Mouse (Mus musculus) cortical plate, adult 2 months (tissue): ENCODE measurements around the gene Mmp17. TPM values are rescaled to one million over a fixed set of nuclear protein-coding genes. Genes with fewer than 3 reads are reported as not detected.
"Not testable (repeated sequence)": the region's sequence is repeated elsewhere in the genome, so short reads cannot be mapped to it uniquely, and the experiment has no call there.

ENCODE experiments used
- H3K27ac ChIP-seq: fragments of 200-500 bp; 2 replicates; pipeline ENCODE4 v1.5.1; 2012; ENCODE audit warnings: low read length, control low read depth, inconsistent platforms; ENCODE audit not compliant: insufficient read depth
- H3K4me1 ChIP-seq: fragments of 200-500 bp; 2 replicates; pipeline ENCODE4 v1.6.1; 2011; ENCODE audit warnings: low read length; ENCODE audit not compliant: control insufficient read depth, insufficient read depth
- H3K4me3 ChIP-seq: fragments of 200-500 bp; 2 replicates; pipeline ENCODE4 v1.5.1; 2011; ENCODE audit warnings: mild to moderate bottlenecking, low read length, control low read depth; ENCODE audit not compliant: insufficient read depth
- CTCF ChIP-seq: fragments of 200-500 bp; IDR thresholded peaks from 2 replicates; pipeline ENCODE4 v1.5.1; 2011; ENCODE audit warnings: mild to moderate bottlenecking, control low read depth, low read length; ENCODE audit not compliant: insufficient read depth; ENCODE audit errors: extremely low read depth
- POLR2A ChIP-seq: fragments of 200-500 bp; IDR thresholded peaks from 2 replicates; pipeline ENCODE4 v1.6.1; 2011; ENCODE audit warnings: mild to moderate bottlenecking, low read length, control low read depth; ENCODE audit not compliant: insufficient read depth; ENCODE audit errors: extremely low read depth
- polyA plus RNA-seq: library from polyadenylated mRNA; depleted of rRNA; stranded (reverse); fragments of >200 nt; gene quantifications from 2 replicates; pipeline ENCODE4 v1.2.3, GENCODE M21; 2012; rRNA removed

Mmp17 gene
- polyA plus RNA-seq, 1 experiment, result 83.9 TPM

DNA sequence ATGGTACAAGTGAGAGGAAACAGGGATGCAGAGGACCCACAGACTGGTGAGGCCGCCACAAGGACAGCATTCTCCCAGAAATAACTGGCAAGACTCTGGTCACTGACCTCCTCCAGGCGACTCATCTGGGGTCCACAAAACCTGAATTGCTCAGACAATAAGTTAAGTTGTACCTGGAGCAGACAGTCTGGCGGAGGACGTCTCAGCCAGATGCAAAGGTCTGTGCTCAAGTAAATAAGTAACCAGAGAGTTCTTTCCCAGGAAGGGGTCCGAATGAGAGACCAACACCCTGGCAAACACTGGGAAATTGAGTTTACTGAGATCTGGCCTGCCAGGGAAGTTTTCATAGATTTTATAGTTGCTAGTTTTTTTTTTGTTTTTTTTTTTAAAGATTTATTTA lies 37.4 kb downstream of the Mmp17 start:
- Histone ChIP-seq H3K4me3 (no peak overlapping the region), H3K27ac (no peak overlapping the region), H3K4me1 (no peaks in the 10 kb centered on the region)
- no peak for TF ChIP-seq CTCF
- no peak for TF ChIP-seq POLR2A

DNA sequence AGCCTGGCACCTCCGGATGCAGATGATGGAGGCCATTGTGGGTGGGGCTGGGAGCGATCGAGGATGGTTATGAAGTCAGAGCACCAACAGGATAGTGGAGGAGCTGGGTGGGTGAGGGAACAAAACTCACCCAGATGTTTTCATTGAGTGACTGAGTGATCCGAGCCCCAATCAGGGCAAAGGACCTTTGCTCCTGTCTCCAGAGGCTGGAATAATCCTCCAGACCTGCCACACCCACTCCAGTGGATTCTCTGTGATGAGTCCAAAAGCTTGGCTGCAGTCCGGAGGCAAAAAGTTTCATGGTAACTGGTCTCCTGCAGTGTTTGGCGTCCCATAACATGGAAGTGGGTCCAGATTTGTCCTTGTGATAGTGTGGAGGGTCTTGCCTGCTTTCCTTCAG lies 42.1 kb downstream of the Mmp17 start:
- no peak overlapping the region for H3K4me3 ChIP-seq
- TF ChIP-seq CTCF (no peak), POLR2A (no peak)
- no peak overlapping the region for H3K27ac ChIP-seq
- H3K4me1 ChIP-seq, result no peaks in the 10 kb centered on the region

DNA sequence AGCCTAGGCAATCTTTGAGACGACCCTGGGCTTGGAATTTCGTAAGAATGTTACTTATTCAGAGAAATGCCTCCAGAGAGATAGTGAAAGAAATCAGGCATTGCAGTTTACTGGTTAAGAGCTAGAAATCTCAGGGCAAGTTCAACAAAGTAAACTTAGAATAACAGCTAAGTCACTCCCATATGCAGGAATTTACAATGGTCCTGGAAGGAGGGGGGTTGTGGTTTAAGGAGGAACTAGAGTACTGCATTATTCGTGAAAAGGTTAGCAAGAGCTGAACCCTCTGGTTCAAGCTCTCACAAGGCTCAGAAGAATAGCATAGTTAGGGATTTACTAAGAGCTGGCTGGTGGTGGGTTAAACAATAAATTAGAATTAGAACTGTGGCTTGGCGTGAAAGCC lies 42.6 kb downstream of the Mmp17 start:
- not testable (repeated sequence) for H3K4me3 ChIP-seq, H3K27ac ChIP-seq, H3K4me1 ChIP-seq

DNA sequence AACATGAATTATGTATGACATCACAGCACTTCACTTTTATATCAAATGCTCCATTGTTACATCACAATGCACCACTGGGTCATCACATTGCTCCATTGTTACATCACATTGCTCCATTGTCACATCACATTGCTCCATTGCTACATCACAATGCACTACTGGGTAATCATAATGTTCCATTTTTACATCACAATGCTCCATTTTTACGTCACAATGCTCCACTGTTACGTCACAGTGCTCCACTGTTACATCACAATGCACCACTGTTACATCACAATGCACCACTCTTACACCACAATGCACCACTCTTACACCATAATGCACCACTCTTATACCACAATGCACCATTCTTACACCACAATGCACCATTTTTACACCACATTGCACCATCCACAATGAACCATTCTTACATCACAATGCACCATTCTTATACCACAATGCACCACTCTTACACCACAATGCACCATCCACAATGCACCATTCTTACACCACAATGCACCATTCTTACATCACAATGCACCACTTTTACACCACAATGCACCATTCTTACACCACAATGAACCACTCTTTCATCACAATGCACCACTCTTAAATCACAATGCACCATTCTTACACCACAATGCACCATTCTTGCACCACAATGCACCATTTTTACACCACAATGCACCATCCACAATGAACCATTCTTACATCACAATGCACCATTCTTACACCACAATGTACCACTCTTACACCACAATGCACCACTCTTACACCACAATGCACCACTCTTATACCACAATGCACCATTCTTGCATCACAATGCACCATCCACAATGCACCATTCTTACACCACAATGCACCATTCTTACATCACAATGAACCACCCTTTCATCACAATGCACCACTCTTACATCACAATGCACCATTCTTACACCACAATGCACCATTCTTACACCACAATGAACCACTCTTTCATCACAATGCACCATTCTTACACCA lies 48.6 kb downstream of the Mmp17 start:
- not testable (repeated sequence) for H3K27ac ChIP-seq

DNA sequence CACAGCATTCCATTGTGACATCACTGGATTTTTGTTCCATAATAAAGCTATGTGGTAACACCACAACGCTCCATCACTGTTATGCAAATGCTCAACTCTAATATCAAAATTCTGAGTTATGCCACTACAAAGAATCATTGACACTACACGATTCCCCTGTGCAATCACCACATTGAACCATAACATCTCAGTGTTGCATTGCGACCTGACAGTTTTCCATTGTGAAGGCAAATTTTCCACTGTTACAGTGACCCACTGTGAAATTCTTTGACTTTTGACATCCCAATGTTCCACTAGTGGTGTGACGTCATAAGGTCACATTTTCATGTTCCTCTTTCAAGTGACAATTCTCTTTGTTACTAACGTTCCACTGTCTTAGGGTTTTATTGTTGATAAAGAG lies 66.9 kb downstream of the Mmp17 start:
- TF ChIP-seq CTCF, result no peak
- no peak for TF ChIP-seq POLR2A
- no peak overlapping the region for H3K4me3 ChIP-seq
- H3K4me1 ChIP-seq, result no peaks in the 10 kb centered on the region
- H3K27ac ChIP-seq, result no peak overlapping the region

More for the DNA sequence above, 48.6 kb downstream of the Mmp17 start:
- not testable (repeated sequence) for H3K4me1 ChIP-seq, H3K4me3 ChIP-seq

DNA sequence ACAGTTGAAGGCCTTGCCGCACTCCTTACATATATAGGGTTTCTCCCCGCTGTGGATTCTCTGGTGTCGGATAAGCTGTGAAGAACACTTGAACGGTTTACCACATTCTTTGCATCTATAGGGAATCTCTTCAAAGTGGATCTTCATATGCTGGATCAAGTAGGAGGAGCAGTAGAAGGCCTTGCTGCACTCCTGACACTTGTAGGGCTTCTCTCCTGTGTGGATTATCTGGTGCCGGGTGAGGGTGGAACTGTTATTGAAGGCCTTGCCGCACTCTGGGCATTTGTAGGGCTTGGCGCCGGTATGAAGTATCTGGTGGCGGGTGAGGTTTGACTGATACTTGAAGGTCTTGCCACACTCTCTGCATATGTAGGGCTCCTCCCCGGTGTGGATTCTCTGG lies 73.0 kb downstream of the Mmp17 start:
- Histone ChIP-seq H3K27ac (no peak overlapping the region), H3K4me1 (no peaks in the 10 kb centered on the region), H3K4me3 (no peak overlapping the region)
- TF ChIP-seq POLR2A, result no peak
- no peak for TF ChIP-seq CTCF

DNA sequence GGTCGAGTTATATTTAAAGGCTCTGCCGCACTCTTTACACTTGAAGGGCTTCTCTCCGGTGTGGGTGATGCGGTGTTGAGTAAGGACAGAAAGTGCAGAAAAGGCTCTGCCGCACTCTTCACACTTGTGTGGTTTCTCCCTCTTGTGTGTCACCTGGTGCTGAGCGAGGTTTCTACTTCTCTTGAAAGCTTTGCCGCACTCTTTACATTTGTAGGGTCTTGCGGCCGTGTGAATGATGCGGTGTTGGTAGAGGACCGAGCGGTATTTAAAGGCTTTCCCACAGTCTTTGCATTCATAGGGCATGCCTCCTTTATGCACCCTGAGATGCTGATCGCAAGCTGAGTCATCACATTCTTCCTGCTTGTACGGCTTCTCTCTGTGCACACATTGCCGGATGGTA lies 74.0 kb downstream of the Mmp17 start:
- Histone ChIP-seq H3K4me3 (no peak overlapping the region), H3K4me1 (no peaks in the 10 kb centered on the region), H3K27ac (no peak overlapping the region)
- TF ChIP-seq CTCF (no peak), POLR2A (no peak)

Other genes with a start within 250 kb of the Mmp17 start
- 145 and 164 TPM in 2 replicates for gene Sfswap, start 82.9 kb upstream of the Mmp17 start, polyA plus RNA-seq
- 5.2 and 5.9 TPM in 2 replicates for gene Zfp11, start 85.9 kb downstream of the Mmp17 start, polyA plus RNA-seq
- not detected in 2 replicates for gene Sept14, start 124.3 kb downstream of the Mmp17 start, polyA plus RNA-seq
- 100 and 111 TPM in 2 replicates for gene Mrps17, start 131.3 kb downstream of the Mmp17 start, polyA plus RNA-seq
- 84.1 and 88.4 TPM in 2 replicates for gene Nipsnap2, start 140.9 kb downstream of the Mmp17 start, polyA plus RNA-seq
- gene Psph, start 203.3 kb downstream of the Mmp17 start, polyA plus RNA-seq, result 27.4 and 27.5 TPM in 2 replicates